Mouse (Mus musculus): ENCODE measurements around the gene Agr3.

Gene Agr3

DNA sequence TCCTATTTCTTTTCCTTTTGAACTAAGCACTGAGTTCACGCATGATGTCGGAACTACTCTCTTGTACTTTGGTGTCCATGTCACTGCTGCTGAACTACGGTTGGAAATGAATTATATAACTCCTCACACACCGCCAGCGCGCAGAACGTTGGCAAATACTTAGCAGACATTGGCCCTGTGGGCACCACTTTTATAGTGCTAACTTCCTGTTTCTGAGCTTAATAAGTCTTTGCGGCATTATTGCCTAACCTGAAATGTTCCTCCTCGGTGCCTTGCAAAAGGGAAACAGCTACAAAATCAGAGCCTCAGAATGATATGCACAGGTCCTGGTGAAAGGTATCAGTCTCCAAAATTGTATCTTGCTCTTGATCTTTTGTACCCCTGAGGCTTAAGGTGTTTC, 58.1 kb downstream of the Agr3 start:
- no peak for DNase-seq (ENCODE audit: low read depth)

DNA sequence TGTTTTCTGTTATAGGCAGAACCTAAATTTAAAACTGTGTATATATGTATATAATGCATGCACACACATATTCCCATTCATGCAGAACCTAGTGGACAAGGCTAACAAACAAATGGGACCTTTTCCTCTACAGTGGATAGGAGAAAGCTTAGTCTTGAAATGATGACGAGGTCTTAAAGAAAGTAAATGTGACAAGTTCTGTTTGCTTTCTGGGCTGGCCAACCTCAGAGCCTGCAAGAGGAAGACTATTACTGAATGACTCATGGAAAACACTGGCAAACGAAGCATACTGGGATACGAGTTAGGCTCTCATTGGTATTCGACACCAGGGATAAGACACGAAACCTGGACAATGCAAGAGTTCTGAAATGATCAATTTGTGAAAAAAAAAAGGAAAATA, 59.3 kb downstream of the Agr3 start:
- no peak for DNase-seq (ENCODE audit: low read depth)

DNA sequence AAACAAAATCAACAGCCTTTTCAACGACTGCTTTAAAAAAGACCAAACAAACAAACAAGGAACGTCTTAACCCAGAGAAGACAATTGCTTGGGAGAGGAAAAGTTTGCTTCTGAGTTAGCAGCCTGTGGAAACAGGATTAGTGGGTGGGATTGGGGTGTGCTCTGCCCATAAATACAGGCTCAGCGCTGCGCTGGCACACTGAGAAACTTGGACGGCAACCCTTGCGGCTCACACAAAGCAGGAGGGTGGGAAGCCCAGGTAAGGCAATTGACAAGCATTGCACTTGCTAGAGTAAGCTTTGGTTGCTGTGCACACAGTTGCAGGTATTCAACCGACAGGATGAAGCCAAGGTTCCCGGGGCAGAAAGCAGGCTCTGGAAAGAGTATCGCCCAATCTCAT, 67.3 kb downstream of the Agr3 start, which contains the start of gene Agr2:
Gene Agr2 (plus strand): TSS at position 197 of the 400 bp plus-strand sequence.
- no peak for DNase-seq (ENCODE audit: low read depth)

DNA sequence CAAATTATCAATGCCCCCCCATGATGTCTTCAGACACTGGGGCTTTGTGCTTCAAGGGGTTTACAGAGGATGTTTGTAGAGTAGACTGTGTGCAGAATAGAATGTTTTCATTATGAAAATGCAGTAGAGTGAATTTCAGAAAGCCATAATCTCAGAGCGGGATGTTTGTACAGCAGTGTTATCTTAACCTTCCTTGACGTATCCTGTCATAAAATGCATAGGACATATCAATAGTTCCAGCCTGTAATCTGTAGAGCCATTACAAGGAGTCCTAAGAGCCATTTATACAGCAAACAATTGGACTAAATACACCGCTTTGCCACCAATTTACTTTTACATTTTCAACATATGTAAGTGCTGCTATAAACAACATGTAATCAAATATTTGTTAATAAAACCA, 68.2 kb downstream of the Agr3 start:
- no peak for DNase-seq (ENCODE audit: low read depth)

DNA sequence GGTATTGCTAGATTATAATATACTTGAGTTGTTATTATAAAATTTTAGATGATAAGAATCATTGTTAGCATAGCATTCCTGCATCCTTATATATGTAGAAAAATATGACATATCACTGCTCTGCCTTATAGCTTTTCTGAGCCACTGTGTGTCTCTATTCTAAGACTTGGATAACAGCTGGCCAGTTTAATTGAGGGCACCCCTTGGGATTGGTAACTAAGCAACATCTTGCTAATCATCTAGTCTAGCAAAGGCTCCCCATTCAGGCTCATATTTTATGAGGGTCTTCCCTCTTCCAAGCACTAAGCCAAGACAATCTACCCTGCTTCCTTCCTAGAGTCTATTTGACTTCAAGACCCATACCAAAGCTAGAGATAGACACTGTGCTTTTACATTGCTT, 68.7 kb downstream of the Agr3 start:
- no peak for DNase-seq (ENCODE audit: low read depth)

DNA sequence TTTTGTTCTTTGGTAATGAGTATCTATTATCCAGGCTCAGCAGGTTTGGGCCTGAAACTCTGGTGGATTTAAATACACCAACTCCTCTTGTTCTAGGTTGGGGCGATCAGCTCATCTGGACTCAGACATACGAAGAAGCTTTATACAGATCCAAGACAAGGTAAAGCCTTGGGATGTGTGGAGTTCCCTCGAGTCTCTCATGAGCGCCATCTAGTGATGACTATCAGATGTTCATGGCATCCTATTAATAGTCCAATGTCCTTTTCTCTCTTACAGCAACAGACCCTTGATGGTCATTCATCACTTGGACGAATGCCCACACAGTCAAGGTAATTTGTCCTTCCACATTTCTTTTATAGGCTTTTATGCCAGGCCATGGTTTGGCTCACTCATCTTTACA, 70.4 kb downstream of the Agr3 start:
- no peak for DNase-seq (ENCODE audit: low read depth)

Measured in c-Kit-positive CD71-negative TER-119-negative erythroid progenitor cells, embryonic 14.5 days (primary cell).